Comparison of ENCODE assay signal across 21 mouse cellular contexts in the genomic region with DNA sequence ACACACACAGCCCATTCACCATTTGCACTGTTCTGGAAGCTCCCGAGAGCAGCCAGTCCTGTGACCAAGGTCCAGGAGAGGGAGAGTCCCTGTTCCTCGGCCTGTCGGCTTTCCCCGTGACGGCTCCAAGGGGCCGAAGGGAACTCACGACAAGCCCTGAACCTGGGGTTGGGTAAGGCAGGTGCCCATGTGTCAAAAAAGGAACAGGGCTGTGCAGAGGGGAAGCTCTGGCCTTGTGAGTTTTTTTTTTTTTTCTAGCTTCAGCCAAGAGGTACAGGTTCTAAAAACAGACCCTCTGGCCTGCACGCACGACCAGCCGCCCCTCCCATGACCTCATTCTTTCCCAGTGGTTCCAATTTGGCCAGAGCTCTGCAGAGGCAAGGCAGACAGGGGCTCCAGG. TPM values are rescaled to one million over a fixed set of nuclear protein-coding genes. Genes with fewer than 3 reads are reported as not detected.
DNase-seq lines count a peak whose midpoint lies in the region; ATAC-seq lines count a peak whose summit lies in the region.
"Had no signal": no experiment of that assay in that cellular context is flagged by ENCODE, and none has a peak within 500 bp of the region (broad histone marks: within the 10 kb centered on the region; RNA-seq: fewer than 3 reads in every experiment).

No protein-coding gene starts in this region.

- no peak for ATAC-seq in kidney, embryonic 15.5 days (replicated peaks; ENCODE audit: low FRiP score)
- no peak for ATAC-seq in embryonic facial prominence, embryonic 13.5 days (ENCODE audit: insufficient number of reproducible peaks, insufficient read depth, low FRiP score, low TSS enrichment, low read depth)
- ATAC-seq: midbrain, embryonic 16.5 days had no signal

- intact Hi-C loops in heart, postnatal 10 days (cut with DNase I) = no loop called here

- WGBS in kidney, embryonic 15.5 days = 54% methylated on average over 10 of the region's 10 CpGs
- WGBS in embryonic facial prominence, embryonic 13.5 days = 72% methylated on average over 10 of the region's 10 CpGs

- H3K9me3 ChIP-seq in kidney, embryonic 15.5 days (replicated peaks) = no peaks in the 10 kb centered on the region
- no peaks in the 10 kb centered on the region for H3K9me3 ChIP-seq in embryonic facial prominence, embryonic 13.5 days
- H3K9me3 ChIP-seq: embryonic facial prominence, embryonic 15.5 days had no signal

- peaks cover 41% of the 10 kb centered on the region for H3K27me3 ChIP-seq in kidney, embryonic 15.5 days
- no peaks in the 10 kb centered on the region for H3K27me3 ChIP-seq in embryonic facial prominence, embryonic 13.5 days
- H3K27me3 ChIP-seq: limb, embryonic 13.5 days had no signal

- H3K36me3 ChIP-seq in kidney, embryonic 15.5 days = no peaks in the 10 kb centered on the region
- H3K36me3 ChIP-seq in embryonic facial prominence, embryonic 13.5 days = peaks cover 7% of the 10 kb centered on the region; the same call in 1 of the 2 replicates
- H3K36me3 ChIP-seq: embryonic facial prominence, embryonic 15.5 days had no signal

- no peak for DNase-seq in kidney, postnatal 14 days
- DNase-seq in heart, adult 9 months (ENCODE audit: low spot score in 2 of 2) = peak; percentile 21 to 32
- DNase-seq in heart, postnatal 10 days = peak; percentile 64 to 72
- DNase-seq in testis, postnatal 10 days (ENCODE audit: low spot score) = no peak
- no peak for DNase-seq in left cerebral cortex, adult 11 months (ENCODE audit: low spot score)
- DNase-seq: cerebellum, adult 18-20 months; kidney, postnatal 36 days; lung, embryonic 14.5 days; right cerebral cortex, postnatal 25 days had no signal

- no peak overlapping the region for H3K4me3 ChIP-seq in kidney, embryonic 15.5 days (replicated peaks)
- no peak overlapping the region for H3K4me3 ChIP-seq in embryonic facial prominence, embryonic 13.5 days
- H3K4me3 ChIP-seq: embryonic facial prominence, embryonic 15.5 days; forebrain, embryonic 12.5 days; limb, embryonic 13.5 days had no signal

- no peak overlapping the region for H3K9ac ChIP-seq in kidney, embryonic 15.5 days
- H3K9ac ChIP-seq in embryonic facial prominence, embryonic 13.5 days = no peak overlapping the region
- H3K9ac ChIP-seq: embryonic facial prominence, embryonic 15.5 days; forebrain, embryonic 12.5 days; limb, embryonic 13.5 days; lung, embryonic 14.5 days had no signal

- peak overlapping the region; percentile 37; the same call in 1 of the 2 replicates for H3K27ac ChIP-seq in kidney, embryonic 15.5 days
- peak overlapping the region; percentile 23; the same call in 1 of the 2 replicates for H3K27ac ChIP-seq in embryonic facial prominence, embryonic 13.5 days
- H3K27ac ChIP-seq: embryonic facial prominence, embryonic 15.5 days; forebrain, embryonic 12.5 days; limb, embryonic 13.5 days had no signal

- peaks cover 11% of the 10 kb centered on the region for H3K4me1 ChIP-seq in kidney, embryonic 15.5 days
- no peaks in the 10 kb centered on the region for H3K4me1 ChIP-seq in embryonic facial prominence, embryonic 13.5 days
- H3K4me1 ChIP-seq: embryonic facial prominence, embryonic 15.5 days had no signal

- H3K4me2 ChIP-seq in kidney, embryonic 15.5 days = no peak overlapping the region
- H3K4me2 ChIP-seq in embryonic facial prominence, embryonic 13.5 days = no peak overlapping the region
- H3K4me2 ChIP-seq: embryonic facial prominence, embryonic 15.5 days; forebrain, embryonic 12.5 days; limb, embryonic 13.5 days; lung, embryonic 14.5 days had no signal

RNA-seq across cellular contexts. Expression of a gene that starts 25.5 kb away (rescaled TPM):
- polyA plus RNA-seq in kidney, embryonic 15.5 days (2015; fragmentation: Nextera tagmentation; extraction: Ambion mirVana) = 22.0 and 22.1 TPM in 2 replicates
- polyA plus RNA-seq in embryonic facial prominence, embryonic 13.5 days (2015; fragmentation: Nextera tagmentation; extraction: Ambion mirVana) = 39.0 and 46.0 TPM in 2 replicates
- total RNA-seq in heart, postnatal 10 days (2021) = 10 to 100 TPM; 20.7 to 22.2 TPM

RNA-seq across cellular contexts. Expression of a gene that starts 56.5 kb away (rescaled TPM):
- not detected in 2 replicates for polyA plus RNA-seq in kidney, embryonic 15.5 days (2015; fragmentation: Nextera tagmentation; extraction: Ambion mirVana)
- polyA plus RNA-seq in embryonic facial prominence, embryonic 13.5 days (2015; fragmentation: Nextera tagmentation; extraction: Ambion mirVana) = not detected in 2 replicates
- not detected for total RNA-seq in heart, postnatal 10 days (2021)
- total RNA-seq: common myeloid progenitor, adult 5-6 weeks; ES-E14; gastrocnemius, adult 8-10 months; left cerebral cortex, adult 18-20 months had no signal
- polyA plus RNA-seq: embryonic facial prominence, embryonic 15.5 days; forebrain, embryonic 12.5 days; hindbrain, embryonic 11.5 days; intestine, embryonic 14.5 days; limb, embryonic 13.5 days; lung, embryonic 14.5 days; midbrain, embryonic 16.5 days had no signal

Comparison
In these comparisons a context has a peak if more than half of its experiments do, and no peak if none do; other contexts are left out.
1. DNase-seq: peak in heart, adult 9 months (2 of 2) and heart, postnatal 10 days (2 of 2); none in kidney, postnatal 14 days (single experiment), testis, postnatal 10 days (single experiment) and left cerebral cortex, adult 11 months (single experiment).